Mouse (Mus musculus) liver, adult 2 months (tissue): Measurements from ENCODE around the gene Mrps14. TPM values are rescaled to one million over a fixed set of nuclear protein-coding genes. Genes with fewer than 3 reads are reported as not detected.

Experiments
- DNase-seq: peaks from one replicate; pipeline ENCODE4 v3.0.0-alpha.2; 2011; ENCODE audit warnings: low read depth, low spot score; ENCODE audit errors: extremely low read depth
- H3K27ac ChIP-seq: fragments of 200-500 bp; replicated peaks from 2 replicates; pipeline ENCODE4 v1.5.1; 2012; ENCODE audit warnings: low read depth, mild to moderate bottlenecking, control low read depth, inconsistent platforms, low read length; ENCODE audit not compliant: insufficient read depth
- H3K27me3 ChIP-seq: fragments of 200-500 bp; 2 replicates; pipeline ENCODE4 v1.6.1; 2012; ENCODE audit warnings: mild to moderate bottlenecking, moderate library complexity, low read length, inconsistent platforms; ENCODE audit not compliant: control insufficient read depth, insufficient read depth
- H3K36me3 ChIP-seq: fragments of 200-500 bp; 2 replicates; pipeline ENCODE4 v1.6.1; 2012; ENCODE audit warnings: low read length, inconsistent platforms; ENCODE audit not compliant: control insufficient read depth, insufficient read depth
- H3K4me1 ChIP-seq: fragments of 200-500 bp; 2 replicates; pipeline ENCODE4 v1.6.1; 2011; ENCODE audit warnings: low read length; ENCODE audit not compliant: control insufficient read depth, insufficient read depth
- H3K4me3 ChIP-seq: fragments of 200-500 bp; 2 replicates; pipeline ENCODE4 v1.5.1; 2011; ENCODE audit warnings: low read depth, mild to moderate bottlenecking, control low read depth, low read length, moderate library complexity; ENCODE audit not compliant: insufficient read depth
- H3K79me2 ChIP-seq: fragments of 200-500 bp; 2 replicates; pipeline ENCODE4 v1.6.1; 2012; ENCODE audit warnings: inconsistent platforms, mild to moderate bottlenecking, low read length, moderate library complexity; ENCODE audit not compliant: control insufficient read depth, insufficient read depth
- H3K9ac ChIP-seq: fragments of 200-500 bp; 2 replicates; pipeline ENCODE4 v1.6.1; 2012; ENCODE audit warnings: low read depth, mild to moderate bottlenecking, control low read depth, inconsistent platforms, low read length
- CTCF ChIP-seq: fragments of 200-500 bp; IDR thresholded peaks from 2 replicates; pipeline ENCODE4 v1.5.1; 2011; ENCODE audit warnings: low read depth, low read length, control low read depth
- POLR2A ChIP-seq: fragments of 200-500 bp; IDR thresholded peaks from 2 replicates; pipeline ENCODE4 v1.6.1; 2011; ENCODE audit warnings: low read length, control low read depth; ENCODE audit not compliant: insufficient read depth; ENCODE audit errors: extremely low read depth
- WGBS: fragments of 180-500 bp; shearing (Covaris S2); methylation state at CpG from one replicate; pipeline ENCODE4 v1.1.7; 2018; 5-methylcytosine and 5-hydroxymethylcytosine counted together
- polyA plus RNA-seq: library from polyadenylated mRNA; depleted of rRNA; stranded (reverse); fragments of >200 nt; gene quantifications from 2 replicates; pipeline ENCODE4 v1.2.3, GENCODE M21; 2012
- total RNA-seq: library from RNA; depleted of rRNA; stranded (reverse); fragments of >200 nt; gene quantifications from 2 replicates; pipeline ENCODE4 v1.2.3, GENCODE M21; 2014

The Mrps14 gene
- total and polyA plus RNA-seq, 2 experiments, result 22.4 to 26.3 TPM

- no peak for TF ChIP-seq CTCF
- no peak for TF ChIP-seq POLR2A
- Histone ChIP-seq H3K79me2 (no peaks in the 10 kb centered on the region), H3K4me3 (no peak overlapping the region), H3K36me3 (no peaks in the 10 kb centered on the region), H3K4me1 (no peaks in the 10 kb centered on the region; the same call in 1 of the 2 replicates), H3K9ac (no peak overlapping the region), H3K27ac (no peak overlapping the region), H3K27me3 (no peaks in the 10 kb centered on the region)
- DNase-seq, result peak; percentile 20
- 48% methylated on average over 4 of the region's 4 CpGs for WGBS
These were observed 36.0 kb downstream of the Mrps14 start for GRCm38 (mm10) chr1:160231013-160231412.

GRCm38 (mm10) chr1:160232113-160232512, 37.1 kb downstream of the Mrps14 start:
- Histone ChIP-seq H3K27ac (no peak overlapping the region), H3K9ac (no peak overlapping the region), H3K36me3 (peaks cover under 1% of the 10 kb centered on the region), H3K27me3 (no peaks in the 10 kb centered on the region), H3K4me1 (no peaks in the 10 kb centered on the region; the same call in 1 of the 2 replicates), H3K79me2 (no peaks in the 10 kb centered on the region), H3K4me3 (no peak overlapping the region)
- no peak for DNase-seq
- TF ChIP-seq CTCF (no peak), POLR2A (no peak)
- WGBS, result 98% methylated on average over 3 of the region's 3 CpGs

GRCm38 (mm10) chr1:160233921-160234320, 38.9 kb downstream of the Mrps14 start:
- DNase-seq, result no peak
- Histone ChIP-seq H3K9ac (no peak overlapping the region), H3K36me3 (peaks cover 5% of the 10 kb centered on the region), H3K27ac (no peak overlapping the region), H3K4me3 (no peak overlapping the region), H3K79me2 (no peaks in the 10 kb centered on the region), H3K4me1 (no peaks in the 10 kb centered on the region), H3K27me3 (no peaks in the 10 kb centered on the region)
- TF ChIP-seq CTCF, result no peak
- no peak for TF ChIP-seq POLR2A

- H3K36me3 ChIP-seq, result peaks cover 8% of the 10 kb centered on the region
- no peaks in the 10 kb centered on the region for H3K4me1 ChIP-seq
- WGBS, result 96% methylated on average over 2 of the region's 2 CpGs
- no peak overlapping the region for H3K9ac ChIP-seq
- no peaks in the 10 kb centered on the region for H3K79me2 ChIP-seq
- no peak for DNase-seq
- H3K27ac ChIP-seq, result no peak overlapping the region
- no peak for TF ChIP-seq CTCF
- no peaks in the 10 kb centered on the region for H3K27me3 ChIP-seq
- no peak overlapping the region for H3K4me3 ChIP-seq
These were observed 43.0 kb downstream of the Mrps14 start for GRCm38 (mm10) chr1:160237981-160238380.

- Histone ChIP-seq H3K79me2 (no peaks in the 10 kb centered on the region), H3K27ac (no peak overlapping the region), H3K4me3 (no peak overlapping the region), H3K9ac (no peak overlapping the region), H3K27me3 (no peaks in the 10 kb centered on the region), H3K4me1 (no peaks in the 10 kb centered on the region), H3K36me3 (peaks cover 8% of the 10 kb centered on the region)
- no peak for DNase-seq
- WGBS, result 97% methylated on average over 1 of the region's 1 CpGs
- TF ChIP-seq CTCF, result no peak
- no peak for TF ChIP-seq POLR2A
These were observed 43.9 kb downstream of the Mrps14 start for GRCm38 (mm10) chr1:160238852-160239443.

GRCm38 (mm10) chr1:160240091-160240490, 45.1 kb downstream of the Mrps14 start:
- no peak overlapping the region for H3K9ac ChIP-seq
- TF ChIP-seq POLR2A, result no peak
- TF ChIP-seq CTCF, result no peak
- peaks cover 8% of the 10 kb centered on the region for H3K36me3 ChIP-seq
- no peak for DNase-seq
- no peaks in the 10 kb centered on the region for H3K27me3 ChIP-seq
- no peak overlapping the region for H3K4me3 ChIP-seq
- H3K4me1 ChIP-seq, result no peaks in the 10 kb centered on the region
- 99% methylated on average over 2 of the region's 2 CpGs for WGBS
- no peak overlapping the region for H3K27ac ChIP-seq
- H3K79me2 ChIP-seq, result no peaks in the 10 kb centered on the region
